Mouse (Mus musculus) T-helper 2 cell (primary cell): ENCODE results near the gene Dok3.

Experiments
- in situ Hi-C: fragments of 300-600 bp; cut with MboI, MseI; formaldehyde crosslinking; loops from one replicate; pipeline ENCODE4 v1.15.1; 2025; ENCODE audit warnings: high pct_unique_total_duplicates

Dok3 gene

GRCm38 (mm10) chr13:55540933-55541332 is 11.8 kb upstream of the Dok3 start:
- in situ Hi-C loops = no loop called here

- in situ Hi-C loops = no loop called here
Measured at GRCm38 (mm10) chr13:55536194-55537175, 7.4 kb upstream of the Dok3 start, which contains the start of gene Ddx41. Gene Ddx41, minus strand, starts transcription at chr13:55536658.

- in situ Hi-C loops = no loop called here
Measured at GRCm38 (mm10) chr13:55535796-55536193, 6.7 kb upstream of the Dok3 start.

- in situ Hi-C loops = no loop called here
Measured at GRCm38 (mm10) chr13:55535191-55535590, 6.1 kb upstream of the Dok3 start.

- in situ Hi-C loops = no loop called here
Measured at GRCm38 (mm10) chr13:55527834-55528772, 993 bp downstream of the Dok3 start.

GRCm38 (mm10) chr13:55527212-55527611 is 1.9 kb downstream of the Dok3 start:
- in situ Hi-C loops = no loop called here

- in situ Hi-C loops = no loop called here
Measured at GRCm38 (mm10) chr13:55525733-55526553, 3.2 kb downstream of the Dok3 start.

- in situ Hi-C loops = no loop called here
Measured at GRCm38 (mm10) chr13:55523951-55524600, 5.0 kb downstream of the Dok3 start.

GRCm38 (mm10) chr13:55523278-55523677 is 5.8 kb downstream of the Dok3 start:
- in situ Hi-C loops = no loop called here

- in situ Hi-C loops = no loop called here
Measured at GRCm38 (mm10) chr13:55522730-55523129, 6.4 kb downstream of the Dok3 start.

GRCm38 (mm10) chr13:55519606-55520005 is 9.5 kb downstream of the Dok3 start:
- in situ Hi-C loops = no loop called here

- in situ Hi-C loops = no loop called here
Measured at GRCm38 (mm10) chr13:55516955-55517354, 12.1 kb downstream of the Dok3 start.

GRCm38 (mm10) chr13:55513828-55514227 is 15.3 kb downstream of the Dok3 start:
- in situ Hi-C loops = loop anchor here (5.0 kb wide), 2 partner anchors 37 to 107 kb away; no protein-coding TSS in a partner anchor

GRCm38 (mm10) chr13:55513111-55513748 is 15.9 kb downstream of the Dok3 start, which contains the start of gene Pdlim7:
Gene Pdlim7, minus strand, starts transcription at chr13:55513676.
- in situ Hi-C loops = loop anchor here (5.0 kb wide), 2 partner anchors 36 to 106 kb away; no protein-coding TSS in a partner anchor

GRCm38 (mm10) chr13:55512379-55513031 is 16.6 kb downstream of the Dok3 start:
- in situ Hi-C loops = loop anchor here (5.0 kb wide), 2 partner anchors 35 to 105 kb away; no protein-coding TSS in a partner anchor

- in situ Hi-C loops = loop anchor here (5.0 kb wide), 2 partner anchors 34 to 104 kb away; no protein-coding TSS in a partner anchor
Measured at GRCm38 (mm10) chr13:55511492-55511861, 17.6 kb downstream of the Dok3 start.

GRCm38 (mm10) chr13:55510668-55511491 is 18.2 kb downstream of the Dok3 start:
- in situ Hi-C loops = loop anchor here (5.0 kb wide), 2 partner anchors 34 to 104 kb away; no protein-coding TSS in a partner anchor

GRCm38 (mm10) chr13:55510332-55510667 is 18.8 kb downstream of the Dok3 start:
- in situ Hi-C loops = loop anchor here (5.0 kb wide), 2 partner anchors 33 to 103 kb away; no protein-coding TSS in a partner anchor
